ENCODE assay signal across 7 mouse cellular contexts in the genomic region with DNA sequence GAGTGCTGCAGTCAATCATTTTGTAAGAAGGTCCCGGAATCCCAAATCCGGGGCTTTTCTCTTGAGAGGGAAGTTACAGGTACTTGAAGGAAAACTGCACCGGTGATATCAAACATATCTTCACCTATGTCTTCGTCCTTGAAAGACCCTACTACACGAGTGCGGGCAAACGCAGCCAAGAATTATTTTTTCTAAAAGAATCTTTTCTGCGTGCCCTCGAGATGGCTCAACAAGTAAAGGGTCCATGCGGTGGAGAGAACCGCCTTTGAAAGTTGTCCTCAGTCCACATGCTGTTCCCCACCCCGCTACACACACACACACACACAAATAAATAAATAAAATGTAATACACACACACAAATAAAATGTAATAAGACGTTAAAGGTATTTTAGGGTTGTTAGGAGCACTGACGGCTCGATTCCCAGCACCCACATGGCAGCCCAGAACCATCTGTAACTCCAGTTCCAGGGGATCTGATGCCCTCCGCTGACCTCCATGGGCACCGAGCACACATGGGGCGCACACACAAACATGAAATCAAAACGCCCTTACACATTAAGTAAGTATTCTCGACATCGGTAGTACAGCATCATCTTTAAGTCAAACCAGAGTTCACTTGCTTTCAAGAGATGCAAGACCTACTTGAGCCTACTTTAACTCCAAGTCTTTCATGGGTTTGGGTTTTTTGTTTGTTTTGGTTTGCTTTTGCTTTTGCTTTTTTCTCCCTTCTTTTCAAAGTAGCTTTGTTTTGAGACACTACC. TPM values are rescaled to one million over a fixed set of nuclear protein-coding genes. Genes with fewer than 3 reads are reported as not detected.
DNase-seq lines count a peak whose midpoint lies in the region; ATAC-seq and TF ChIP-seq lines count a peak whose summit lies in the region.

No protein-coding gene starts in this region.

- 43% methylated on average over 21 of the region's 21 CpGs for WGBS in lung, embryonic 15.5 days
- WGBS in embryonic facial prominence, embryonic 14.5 days, result 42% methylated on average over 21 of the region's 21 CpGs

- no peak for DNase-seq in lung, postnatal 25 days (ENCODE audit: low spot score)
- DNase-seq in embryonic facial prominence, embryonic 14.5 days (ENCODE audit: low spot score), result no peak
- DNase-seq in kidney, adult 9 months, result peak; percentile 47
- no peak for DNase-seq in adrenal gland, postnatal 14 days
- DNase-seq in testis, postnatal 14 days (ENCODE audit: low spot score), result no peak

- peaks cover 31% of the 10 kb centered on the region for H3K79me2 ChIP-seq in myocyte (ENCODE audit: control insufficient read depth, insufficient read depth)

- no peak for TF ChIP-seq POLR2A in myocyte (IDR thresholded peaks at IDR 0.05; ENCODE audit: insufficient read length, low read depth)

- ATAC-seq in lung, embryonic 15.5 days (ENCODE audit: borderline replicate concordance, extremely low read depth, low FRiP score, low TSS enrichment), result no peak; the same call in 1 of the 2 replicates
- ATAC-seq in embryonic facial prominence, embryonic 14.5 days (ENCODE audit: low read depth), result no peak

- H3K27ac ChIP-seq in lung, embryonic 15.5 days, result peak overlapping the region; percentile 61; the same call in 1 of the 2 replicates
- H3K27ac ChIP-seq in embryonic facial prominence, embryonic 14.5 days (replicated peaks; ENCODE audit: low read depth, low read length), result peak overlapping the region; percentile 63; the same call in 1 of the 2 replicates

- no peaks in the 10 kb centered on the region for H3K36me3 ChIP-seq in lung, embryonic 15.5 days
- H3K36me3 ChIP-seq in embryonic facial prominence, embryonic 14.5 days (ENCODE audit: control insufficient read depth, insufficient read depth, low read length), result no peaks in the 10 kb centered on the region
- no peaks in the 10 kb centered on the region for H3K36me3 ChIP-seq in myocyte (ENCODE audit: control insufficient read depth, insufficient read depth)

- H3K4me2 ChIP-seq in lung, embryonic 15.5 days, result peak overlapping the region; percentile 64
- peak overlapping the region; percentile 52 for H3K4me2 ChIP-seq in embryonic facial prominence, embryonic 14.5 days (ENCODE audit: low read depth, low read length)
- H3K4me2 ChIP-seq in myocyte (ENCODE audit: low read depth), result peak overlapping the region; percentile 60

- H3K9ac ChIP-seq in lung, embryonic 15.5 days, result peak overlapping the region; percentile 70
- H3K9ac ChIP-seq in embryonic facial prominence, embryonic 14.5 days (ENCODE audit: low read depth, low read length), result peak overlapping the region; percentile 97

- peak overlapping the region; percentile 78 for H3K4me3 ChIP-seq in lung, embryonic 15.5 days
- peak overlapping the region; percentile 76 for H3K4me3 ChIP-seq in embryonic facial prominence, embryonic 14.5 days (ENCODE audit: low read depth, low read length)
- peak overlapping the region; percentile 73 for H3K4me3 ChIP-seq in myocyte

- no peak overlapping the region for H3ac ChIP-seq in myocyte (ENCODE audit: control insufficient read depth, insufficient read length)

- H3K27me3 ChIP-seq in lung, embryonic 15.5 days, result no peaks in the 10 kb centered on the region
- H3K27me3 ChIP-seq in embryonic facial prominence, embryonic 14.5 days (replicated peaks; ENCODE audit: control insufficient read depth, insufficient read depth, low read length), result no peaks in the 10 kb centered on the region
- no peaks in the 10 kb centered on the region for H3K27me3 ChIP-seq in myocyte (ENCODE audit: control insufficient read depth, insufficient read depth, insufficient read length)

- H3K4me1 ChIP-seq in lung, embryonic 15.5 days, result peaks cover 17% of the 10 kb centered on the region
- peaks cover 5% of the 10 kb centered on the region for H3K4me1 ChIP-seq in embryonic facial prominence, embryonic 14.5 days (ENCODE audit: control insufficient read depth, insufficient read depth, low read length)

- H3K9me3 ChIP-seq in lung, embryonic 15.5 days, result no peaks in the 10 kb centered on the region
- H3K9me3 ChIP-seq in embryonic facial prominence, embryonic 14.5 days (ENCODE audit: control insufficient read depth, low read length), result no peaks in the 10 kb centered on the region

TF ChIP-seq in myocyte, 11 proteins besides CTCF, POLR2A, EP300 and RAD21:
- no peak for TF ChIP-seq TCF12 (IDR thresholded peaks at IDR 0.05; ENCODE audit: insufficient read depth, poor library complexity, severe bottlenecking)
- no peak for TF ChIP-seq POLR2AphosphoS2 (IDR thresholded peaks at IDR 0.05; ENCODE audit: insufficient read length, low read depth)
- no peak for TF ChIP-seq TCF3 (IDR thresholded peaks at IDR 0.05; ENCODE audit: insufficient read length, low read depth)
- TF ChIP-seq USF1 (IDR thresholded peaks at IDR 0.05; ENCODE audit: low read depth), result no peak
- no peak for TF ChIP-seq MYOG (IDR thresholded peaks at IDR 0.05; ENCODE audit: control insufficient read depth in 1 of 3, insufficient read depth in 1 of 3, insufficient read length in 2 of 3, low read depth in 2 of 3)
- TF ChIP-seq MAX (IDR thresholded peaks at IDR 0.05; ENCODE audit: low read depth), result no peak
- no peak for TF ChIP-seq E2F4 (IDR thresholded peaks at IDR 0.05; ENCODE audit: insufficient read depth)
- no peak for TF ChIP-seq MYOD1 (IDR thresholded peaks at IDR 0.05; ENCODE audit: control insufficient read depth in 1 of 3, insufficient read length in 2 of 3, low read depth in 2 of 3)
- TF ChIP-seq CEBPB (IDR thresholded peaks at IDR 0.05; ENCODE audit: insufficient read depth, poor library complexity, severe bottlenecking), result no peak
- TF ChIP-seq REST (IDR thresholded peaks at IDR 0.05; ENCODE audit: insufficient read depth, insufficient read length), result no peak
- TF ChIP-seq SRF (IDR thresholded peaks at IDR 0.05; ENCODE audit: control insufficient read depth, insufficient read length, low read depth), result no peak
TF ChIP-seq in myocyte: peak in this region for 0.

RNA-seq across cellular contexts. Expression of a gene that starts 0.8 kb away (rescaled TPM):
- 10.5 and 11.6 TPM in 2 replicates for polyA plus RNA-seq in lung, embryonic 15.5 days (2015; fragmentation: Nextera tagmentation; extraction: Ambion mirVana)
- polyA plus RNA-seq in embryonic facial prominence, embryonic 14.5 days (2014; fragmentation: Nextera tagmentation; extraction: Ambion mirVana), result 18.2 and 21.1 TPM in 2 replicates
- 4.8 TPM for polyA plus RNA-seq in myocyte (2012; fragmentation: generic; extraction: Trizol)
- total RNA-seq in adrenal gland, postnatal 14 days (2021), result 17.9 and 22.8 TPM in 2 replicates

RNA-seq across cellular contexts. Expression of a gene that starts 36.7 kb away (rescaled TPM):
- 2.0 and 2.6 TPM in 2 replicates for polyA plus RNA-seq in lung, embryonic 15.5 days (2015; fragmentation: Nextera tagmentation; extraction: Ambion mirVana)
- polyA plus RNA-seq in embryonic facial prominence, embryonic 14.5 days (2014; fragmentation: Nextera tagmentation; extraction: Ambion mirVana), result 1.9 and 2.0 TPM in 2 replicates
- 1.5 TPM for polyA plus RNA-seq in myocyte (2012; fragmentation: generic; extraction: Trizol)
- total RNA-seq in adrenal gland, postnatal 14 days (2021), result 17.2 and 21.1 TPM in 2 replicates
